ENCODE assay signal across 14 mouse cellular contexts in genomic region chr8:33115271-33116236, GRCm38 (mm10).
DNase-seq lines count a peak whose midpoint lies in the region; ATAC-seq lines count a peak whose summit lies in the region.
"Had no signal": no experiment of that assay in that cellular context is flagged by ENCODE, and none has a peak within 500 bp of the region (broad histone marks: within the 10 kb centered on the region; RNA-seq: fewer than 3 reads in every experiment).

No protein-coding gene starts in this region.

- no peak overlapping the region for H3K27ac ChIP-seq in midbrain, embryonic 12.5 days (replicated peaks)
- no peak overlapping the region for H3K27ac ChIP-seq in midbrain, embryonic 10.5 days (replicated peaks)
- H3K27ac ChIP-seq in hindbrain, embryonic 11.5 days (ENCODE audit: low read depth, low read length), result 0 out of 2 replicates have a peak overlapping the region, but pooled peaks have one; percentile 39
- H3K27ac ChIP-seq in midbrain, embryonic 15.5 days, result no peak overlapping the region
- H3K27ac ChIP-seq: embryonic facial prominence, embryonic 12.5 days; macrophage; stomach, postnatal 0 days had no signal

- no peak overlapping the region for H3K4me3 ChIP-seq in midbrain, embryonic 12.5 days
- no peak overlapping the region for H3K4me3 ChIP-seq in midbrain, embryonic 10.5 days
- H3K4me3 ChIP-seq in hindbrain, embryonic 11.5 days (ENCODE audit: low read depth, low read length), result no peak overlapping the region
- H3K4me3 ChIP-seq in midbrain, embryonic 15.5 days, result no peak overlapping the region
- H3K4me3 ChIP-seq: embryonic facial prominence, embryonic 12.5 days; heart, embryonic 12.5 days had no signal

- WGBS in midbrain, embryonic 12.5 days, result 80% methylated on average over 17 of the region's 17 CpGs
- 88% methylated on average over 17 of the region's 17 CpGs for WGBS in midbrain, embryonic 10.5 days
- WGBS in hindbrain, embryonic 11.5 days, result 57% methylated on average over 17 of the region's 17 CpGs
- WGBS in midbrain, embryonic 15.5 days, result 66% methylated on average over 17 of the region's 17 CpGs

- H3K4me1 ChIP-seq in midbrain, embryonic 12.5 days, result no peaks in the 10 kb centered on the region
- no peaks in the 10 kb centered on the region for H3K4me1 ChIP-seq in midbrain, embryonic 10.5 days
- no peaks in the 10 kb centered on the region; the same call in 1 of the 2 replicates for H3K4me1 ChIP-seq in hindbrain, embryonic 11.5 days (replicated peaks; ENCODE audit: control insufficient read depth, insufficient read depth, low read length)
- 0 out of 2 replicates have a peak, but pooled peaks cover 5% of the 10 kb centered on the region for H3K4me1 ChIP-seq in midbrain, embryonic 15.5 days
- H3K4me1 ChIP-seq: heart, embryonic 12.5 days had no signal

- no peaks in the 10 kb centered on the region for H3K36me3 ChIP-seq in midbrain, embryonic 12.5 days
- H3K36me3 ChIP-seq in midbrain, embryonic 10.5 days, result no peaks in the 10 kb centered on the region
- no peaks in the 10 kb centered on the region for H3K36me3 ChIP-seq in hindbrain, embryonic 11.5 days (ENCODE audit: control insufficient read depth, insufficient read depth, low read length)
- H3K36me3 ChIP-seq in midbrain, embryonic 15.5 days (replicated peaks), result no peaks in the 10 kb centered on the region
- H3K36me3 ChIP-seq: embryonic facial prominence, embryonic 12.5 days; heart, embryonic 12.5 days had no signal

- no peak overlapping the region for H3K9ac ChIP-seq in midbrain, embryonic 12.5 days (replicated peaks)
- H3K9ac ChIP-seq in hindbrain, embryonic 11.5 days (ENCODE audit: low read depth, low read length), result no peak overlapping the region
- no peak overlapping the region for H3K9ac ChIP-seq in midbrain, embryonic 15.5 days
- H3K9ac ChIP-seq: embryonic facial prominence, embryonic 12.5 days; heart, embryonic 12.5 days had no signal

- DNase-seq in midbrain, embryonic 10.5 days (ENCODE audit: low spot score), result no peak
- peak; percentile 8 for DNase-seq in embryo, embryonic 11.5 days (ENCODE audit: low read depth, low spot score)
- peak; percentile 36 for DNase-seq in hindbrain, embryonic 11.5 days (ENCODE audit: low spot score)
- DNase-seq in gastrocnemius, postnatal 25 days, result no peak
- DNase-seq in lung, postnatal 14 days, result no peak
- DNase-seq in left cerebral cortex, postnatal 25 days (ENCODE audit: low spot score in 2 of 2), result no peak
- DNase-seq: adrenal gland, postnatal 10 days had no signal

- no peaks in the 10 kb centered on the region for H3K9me3 ChIP-seq in midbrain, embryonic 12.5 days
- no peaks in the 10 kb centered on the region for H3K9me3 ChIP-seq in midbrain, embryonic 10.5 days (replicated peaks)
- no peaks in the 10 kb centered on the region for H3K9me3 ChIP-seq in hindbrain, embryonic 11.5 days (ENCODE audit: control insufficient read depth, low read length)
- no peaks in the 10 kb centered on the region for H3K9me3 ChIP-seq in midbrain, embryonic 15.5 days
- H3K9me3 ChIP-seq: embryonic facial prominence, embryonic 12.5 days; heart, embryonic 12.5 days had no signal

- H3K27me3 ChIP-seq in midbrain, embryonic 12.5 days, result no peaks in the 10 kb centered on the region
- H3K27me3 ChIP-seq in midbrain, embryonic 10.5 days (ENCODE audit: low read depth, poor library complexity, severe bottlenecking), result no peaks in the 10 kb centered on the region
- no peaks in the 10 kb centered on the region for H3K27me3 ChIP-seq in hindbrain, embryonic 11.5 days (ENCODE audit: control insufficient read depth, insufficient read depth, low read length)
- no peaks in the 10 kb centered on the region for H3K27me3 ChIP-seq in midbrain, embryonic 15.5 days (replicated peaks)
- H3K27me3 ChIP-seq: CH12.LX; embryonic facial prominence, embryonic 12.5 days; heart, embryonic 12.5 days had no signal

- H3K4me2 ChIP-seq in midbrain, embryonic 12.5 days (replicated peaks), result no peak overlapping the region
- no peak overlapping the region for H3K4me2 ChIP-seq in hindbrain, embryonic 11.5 days (replicated peaks; ENCODE audit: low read depth, low read length)
- H3K4me2 ChIP-seq in midbrain, embryonic 15.5 days, result no peak overlapping the region
- H3K4me2 ChIP-seq: embryonic facial prominence, embryonic 12.5 days; heart, embryonic 12.5 days had no signal

- intact Hi-C loops in left cerebral cortex, postnatal 25 days (cut with DNase I), result no loop called here

- peak; percentile 44; the same call in 1 of the 2 replicates for ATAC-seq in midbrain, embryonic 12.5 days (ENCODE audit: low FRiP score, low read depth)
- peak; percentile 86 for ATAC-seq in hindbrain, embryonic 11.5 days (ENCODE audit: low FRiP score)
- peak; percentile 82 for ATAC-seq in midbrain, embryonic 15.5 days (replicated peaks)

Comparison
In these comparisons a context has a peak if more than half of its experiments do, and no peak if none do; other contexts are left out.
1. DNase-seq: peak in embryo, embryonic 11.5 days (single experiment) and hindbrain, embryonic 11.5 days (single experiment); none in midbrain, embryonic 10.5 days (single experiment), gastrocnemius, postnatal 25 days (single experiment), lung, postnatal 14 days (single experiment) and left cerebral cortex, postnatal 25 days (0 of 2).
2. Peak in every context shown above with its lines, with median percentiles within 50 percentile points of each other: ATAC-seq.